Mouse (Mus musculus) intestine, embryonic 16.5 days (tissue): ENCODE data around the gene Nlrp10. TPM values are rescaled to one million over a fixed set of nuclear protein-coding genes. Genes with fewer than 3 reads are reported as not detected.

ENCODE experiments used
- ATAC-seq: fragments of 200-750 bp; cut with Nextera tagmentation; 2 replicates; pipeline ENCODE4 v1.8.0; 2017; ENCODE audit warnings: moderate TSS enrichment, moderate library complexity
- H3K27ac ChIP-seq: fragments of 300-500 bp; sonication (generic); 2 replicates; pipeline ENCODE4 v1.5.1; 2014; ENCODE audit warnings: mild to moderate bottlenecking, low read length
- H3K27me3 ChIP-seq: fragments of 300-500 bp; sonication (generic); replicated peaks from 2 replicates; pipeline ENCODE4 v1.6.1; 2014; ENCODE audit warnings: low read length, control low read depth, mixed read lengths; ENCODE audit not compliant: control insufficient read depth, insufficient read depth
- H3K36me3 ChIP-seq: fragments of 300-500 bp; sonication (generic); 2 replicates; pipeline ENCODE4 v1.6.1; 2014; ENCODE audit warnings: low read length, control low read depth; ENCODE audit not compliant: control insufficient read depth, insufficient read depth
- H3K4me1 ChIP-seq: fragments of 300-500 bp; sonication (generic); 2 replicates; pipeline ENCODE4 v1.6.1; 2014; ENCODE audit warnings: low read length, control low read depth, mixed read lengths; ENCODE audit not compliant: control insufficient read depth, insufficient read depth
- H3K4me2 ChIP-seq: fragments of 300-500 bp; sonication (generic); 2 replicates; pipeline ENCODE4 v1.6.1; 2014; ENCODE audit warnings: low read depth, low read length, control low read depth
- H3K4me3 ChIP-seq: fragments of 300-500 bp; sonication (generic); 2 replicates; pipeline ENCODE4 v1.5.1; 2014; ENCODE audit warnings: mild to moderate bottlenecking, low read length
- H3K9ac ChIP-seq: fragments of 300-500 bp; sonication (generic); 2 replicates; pipeline ENCODE4 v1.6.1; 2014; ENCODE audit warnings: low read depth, low read length
- H3K9me3 ChIP-seq: fragments of 300-500 bp; sonication (generic); 2 replicates; pipeline ENCODE4 v1.6.1; 2016; ENCODE audit warnings: low read length, control low read depth; ENCODE audit not compliant: control insufficient read depth
- WGBS: fragments of 180-500 bp; shearing (Covaris S2); extraction: QIAGEN DNeasy Blood & Tissue Kit; methylation state at CpG from one replicate; pipeline ENCODE4 v1.1.7; 2014; 5-methylcytosine and 5-hydroxymethylcytosine counted together
- polyA plus RNA-seq: library from polyadenylated mRNA; unstranded; fragments of >200 nt; fragmentation: Nextera tagmentation; extraction: Ambion mirVana; gene quantifications from 2 replicates; pipeline ENCODE4 v1.2.1, GENCODE M21; 2015

Nlrp10 gene
- polyA plus RNA-seq, 1 experiment from 2014 or later: 0.06 TPM

GRCm38 (mm10) chr7:108928280-108929188, 1.4 kb downstream of the Nlrp10 start:
- WGBS: 78% methylated on average over 11 of the region's 11 CpGs
- Histone ChIP-seq H3K9me3 (no peaks in the 10 kb centered on the region), H3K4me3 (no peak overlapping the region), H3K36me3 (no peaks in the 10 kb centered on the region), H3K4me2 (no peak overlapping the region), H3K27me3 (no peaks in the 10 kb centered on the region), H3K27ac (no peak overlapping the region), H3K4me1 (no peaks in the 10 kb centered on the region), H3K9ac (no peak overlapping the region)
- no peak for ATAC-seq

- H3K4me3 ChIP-seq: no peak overlapping the region
- H3K4me2 ChIP-seq: no peak overlapping the region
- no peak overlapping the region for H3K27ac ChIP-seq
- H3K27me3 ChIP-seq: no peaks in the 10 kb centered on the region
- no peaks in the 10 kb centered on the region for H3K4me1 ChIP-seq
- 64% methylated on average over 4 of the region's 4 CpGs for WGBS
- ATAC-seq: no peak
- H3K9me3 ChIP-seq: no peaks in the 10 kb centered on the region
- no peaks in the 10 kb centered on the region for H3K36me3 ChIP-seq
- H3K9ac ChIP-seq: no peak overlapping the region
Measured at GRCm38 (mm10) chr7:108927043-108927442, 2.9 kb downstream of the Nlrp10 start.

DNA sequence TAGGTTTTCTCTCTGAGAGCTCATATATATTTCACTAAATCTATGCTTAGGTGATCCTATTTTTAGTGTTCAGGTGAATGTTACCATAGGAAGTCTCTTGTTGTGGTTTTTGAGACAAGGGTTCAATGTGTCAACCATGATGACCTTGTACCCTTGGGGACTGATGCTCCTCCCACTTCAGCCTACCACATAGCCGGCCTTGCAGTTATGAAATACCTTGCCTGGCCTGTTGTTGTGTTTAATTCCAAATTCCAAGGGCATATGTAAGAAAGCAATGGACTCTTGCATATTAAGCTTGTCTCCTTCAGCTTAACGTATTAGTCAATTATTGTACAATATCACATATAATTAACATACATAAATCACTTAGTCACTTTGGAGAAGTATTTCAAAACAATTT, 26.0 kb downstream of the Nlrp10 start:
- no peaks in the 10 kb centered on the region for H3K36me3 ChIP-seq

GRCm38 (mm10) chr7:108894320-108894719, 35.7 kb downstream of the Nlrp10 start, which contains the start of gene Olfr519:
TSS of gene Olfr519 (minus strand) at chr7:108894420.
- WGBS: 80% methylated on average over 5 of the region's 5 CpGs

More for the DNA sequence above, 26.0 kb downstream of the Nlrp10 start:
- Histone ChIP-seq H3K4me3 (no peak overlapping the region), H3K27me3 (no peaks in the 10 kb centered on the region), H3K27ac (no peak overlapping the region), H3K4me2 (no peak overlapping the region), H3K9ac (no peak overlapping the region), H3K4me1 (no peaks in the 10 kb centered on the region), H3K9me3 (no peaks in the 10 kb centered on the region)
- 69% methylated on average over 2 of the region's 2 CpGs for WGBS
- no peak for ATAC-seq

DNA sequence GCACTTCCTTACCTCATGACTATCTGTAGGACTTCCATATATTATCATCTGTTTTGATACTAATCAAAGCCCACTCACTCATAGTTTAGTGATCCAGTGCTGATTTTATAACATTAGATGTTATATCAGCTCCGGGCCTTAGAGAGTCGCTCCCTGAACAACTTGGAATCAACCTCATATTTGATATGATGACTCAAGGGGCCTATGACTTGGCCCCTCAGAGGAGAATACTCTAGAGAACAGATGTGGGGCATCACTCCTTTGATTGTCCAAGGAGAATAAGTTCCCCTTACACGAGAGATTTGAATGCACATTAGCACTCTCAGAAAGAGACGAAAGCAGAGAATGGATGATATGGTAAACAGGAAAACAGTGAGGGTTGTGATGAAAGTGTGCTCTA, 45.1 kb downstream of the Nlrp10 start, which contains the start of gene Olfr518:
TSS of gene Olfr518 (minus strand) at position 101 of the 400 bp plus-strand sequence.
- H3K4me1 ChIP-seq: no peaks in the 10 kb centered on the region
- no peaks in the 10 kb centered on the region for H3K27me3 ChIP-seq
- H3K4me3 ChIP-seq: no peak within 1 kb of the TSS
- H3K27ac ChIP-seq: no peak within 1 kb of the TSS
- no peak within 1 kb of the TSS for H3K9ac ChIP-seq
- no peaks in the 10 kb centered on the region for H3K9me3 ChIP-seq
- WGBS: 79% methylated on average over 4 of the region's 4 CpGs
- no peaks in the 10 kb centered on the region for H3K36me3 ChIP-seq
- no peak within 1 kb of the TSS for H3K4me2 ChIP-seq
- ATAC-seq: no peak

More at GRCm38 (mm10) chr7:108894320-108894719, 35.7 kb downstream of the Nlrp10 start, which contains the start of gene Olfr519:
- Histone ChIP-seq H3K9ac (no peak within 1 kb of the TSS), H3K36me3 (no peaks in the 10 kb centered on the region), H3K27me3 (no peaks in the 10 kb centered on the region), H3K4me3 (no peak within 1 kb of the TSS), H3K4me1 (no peaks in the 10 kb centered on the region), H3K4me2 (no peak within 1 kb of the TSS), H3K27ac (no peak within 1 kb of the TSS), H3K9me3 (no peaks in the 10 kb centered on the region)
- no peak for ATAC-seq

DNA sequence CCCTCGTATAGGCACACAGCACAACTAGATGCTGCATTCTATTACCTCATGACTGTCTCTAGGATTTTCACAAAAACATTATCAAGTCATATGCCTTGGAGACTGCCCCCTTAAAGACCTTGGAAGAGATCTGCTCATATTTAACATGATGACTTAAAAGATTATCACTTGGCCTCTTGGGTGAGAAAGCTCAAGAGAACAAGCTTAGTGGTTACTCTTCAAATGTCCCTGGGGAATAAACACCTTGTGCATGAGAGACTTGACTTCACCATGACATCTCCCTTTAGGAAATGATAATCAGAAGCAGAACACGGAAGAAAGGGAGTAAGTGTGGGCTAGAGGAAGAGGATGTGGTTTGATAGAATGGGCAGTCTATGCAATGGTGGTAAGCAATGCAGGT, 57.7 kb downstream of the Nlrp10 start, which contains the start of gene Olfr517:
TSS of gene Olfr517 (minus strand) at position 101 of the 400 bp plus-strand sequence.
- no peak for ATAC-seq
- WGBS: 65% methylated on average over 2 of the region's 2 CpGs

More for the DNA sequence above, 57.7 kb downstream of the Nlrp10 start, which contains the start of gene Olfr517:
- no peaks in the 10 kb centered on the region for H3K36me3 ChIP-seq
- no peaks in the 10 kb centered on the region for H3K9me3 ChIP-seq
- H3K27ac ChIP-seq: no peak within 1 kb of the TSS
- H3K4me1 ChIP-seq: no peaks in the 10 kb centered on the region
- H3K9ac ChIP-seq: no peak within 1 kb of the TSS
- H3K4me3 ChIP-seq: no peak within 1 kb of the TSS
- no peak within 1 kb of the TSS for H3K4me2 ChIP-seq
- no peaks in the 10 kb centered on the region for H3K27me3 ChIP-seq

Other genes with a start within 250 kb of the Nlrp10 start
- gene Olfr512, start 216.9 kb downstream of the Nlrp10 start, polyA plus RNA-seq: not detected in 2 replicates
- gene Olfr513, start 179.2 kb downstream of the Nlrp10 start, polyA plus RNA-seq: not detected in 2 replicates
- gene Olfr514, start 104.2 kb downstream of the Nlrp10 start, polyA plus RNA-seq: not detected in 2 replicates
- not detected in 2 replicates for gene Olfr516, start 79.6 kb downstream of the Nlrp10 start, polyA plus RNA-seq
- not detected in 2 replicates for gene Olfr517, start 57.8 kb downstream of the Nlrp10 start, polyA plus RNA-seq
- not detected in 2 replicates for gene Olfr518, start 45.2 kb downstream of the Nlrp10 start, polyA plus RNA-seq
- not detected in 2 replicates for gene Olfr519, start 35.8 kb downstream of the Nlrp10 start, polyA plus RNA-seq
- 68.2 TPM in 2 replicates for gene Eif3f, start 4.2 kb upstream of the Nlrp10 start, polyA plus RNA-seq
- gene Tub, start 20.2 kb upstream of the Nlrp10 start, polyA plus RNA-seq: 1.8 and 1.9 TPM in 2 replicates
- 1.5 and 1.7 TPM in 2 replicates for gene Ric3, start 153.2 kb upstream of the Nlrp10 start, polyA plus RNA-seq
- gene Lmo1, start 245.0 kb upstream of the Nlrp10 start, polyA plus RNA-seq: 1.7 and 2.6 TPM in 2 replicates